Mouse (Mus musculus): ENCODE data around the gene Cfap73. TPM values are rescaled to one million over a fixed set of nuclear protein-coding genes. Genes with fewer than 3 reads are reported as not detected.

The Cfap73 gene
- polyA plus RNA-seq, 1 experiment from 2014 or later = not detected

DNA sequence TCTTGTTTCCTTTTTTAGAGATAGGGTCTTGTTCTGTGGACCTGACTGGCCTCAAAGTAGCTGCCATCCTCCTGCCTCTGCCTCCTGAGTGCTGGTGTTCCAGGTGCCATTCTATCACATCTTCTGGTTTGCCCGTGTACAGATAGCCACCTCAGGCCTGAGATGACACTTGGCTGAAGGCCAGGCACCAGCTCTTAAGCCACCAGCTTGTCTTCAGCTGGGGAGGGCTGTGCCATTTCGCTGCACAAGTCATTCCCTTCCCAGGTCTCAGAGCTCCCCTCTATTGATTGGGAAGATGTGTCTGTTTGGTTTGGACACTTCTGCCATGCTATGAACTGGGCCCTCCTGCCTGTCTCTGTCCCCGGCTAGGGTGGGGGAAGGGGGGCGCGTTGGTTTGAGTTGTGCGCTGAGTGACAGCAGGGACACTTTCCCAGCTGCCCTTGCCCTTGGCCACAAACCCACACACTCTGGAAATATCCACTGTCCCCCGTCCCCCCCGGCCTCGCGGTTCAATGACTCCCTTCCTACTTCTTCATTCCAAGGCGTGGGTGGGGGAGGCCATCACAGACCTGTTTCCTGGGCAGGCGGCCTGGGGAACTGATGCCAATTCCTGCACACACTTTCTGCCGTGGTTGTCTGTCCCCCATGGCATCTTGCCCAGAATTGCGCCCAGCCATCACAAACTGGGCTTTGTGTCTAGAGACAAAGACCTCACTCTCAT lies 9.5 kb upstream of the Cfap73 start:
- Histone ChIP-seq H3K4me2 (replicated peaks) (no peak overlapping the region), H3K27me3 (replicated peaks) (peaks cover 14% of the 10 kb centered on the region), H3K4me1 (replicated peaks) (peaks cover under 1% of the 10 kb centered on the region; the same call in 1 of the 2 replicates), H3K9me3 (no peaks in the 10 kb centered on the region), H3K4me3 (replicated peaks) (no peak overlapping the region), H3K9ac (no peak overlapping the region), H3K27ac (no peak overlapping the region), H3K36me3 (no peaks in the 10 kb centered on the region)
- WGBS = 74% methylated on average over 14 of the region's 14 CpGs
- ATAC-seq = no peak

- ATAC-seq = no peak
- Histone ChIP-seq H3K36me3 (no peaks in the 10 kb centered on the region), H3K4me3 (replicated peaks) (no peak overlapping the region), H3K4me1 (replicated peaks) (no peaks in the 10 kb centered on the region), H3K9me3 (no peaks in the 10 kb centered on the region), H3K27me3 (replicated peaks) (no peaks in the 10 kb centered on the region), H3K4me2 (replicated peaks) (no peak overlapping the region), H3K9ac (no peak overlapping the region), H3K27ac (no peak overlapping the region)
- WGBS = 90% methylated on average over 7 of the region's 7 CpGs
These were observed 6.1 kb upstream of the Cfap73 start for GRCm38 (mm10) chr5:120640094-120640493.

DNA sequence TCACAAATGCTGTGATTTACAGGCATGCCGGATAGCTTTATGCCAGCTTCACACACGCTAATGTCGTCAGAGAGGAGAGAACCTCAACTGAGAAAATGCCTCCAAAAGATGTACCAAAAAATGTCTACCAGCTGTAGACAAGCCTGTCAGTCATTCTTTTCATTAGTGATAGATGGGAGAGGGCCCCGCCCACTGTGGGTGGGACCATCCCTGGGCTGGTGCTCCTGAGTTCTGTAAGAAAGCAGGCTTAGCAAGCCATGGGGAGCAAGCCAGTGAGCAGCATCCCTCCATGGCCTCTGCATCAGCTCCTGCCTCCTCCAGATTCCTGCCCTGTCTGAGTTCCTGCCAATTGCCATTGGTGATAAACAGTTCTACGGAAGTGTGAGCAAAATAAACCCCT lies 1.6 kb upstream of the Cfap73 start:
- Histone ChIP-seq H3K9ac (no peak overlapping the region), H3K27ac (no peak overlapping the region), H3K4me1 (replicated peaks) (0 out of 2 replicates have a peak, but pooled peaks cover 4% of the 10 kb centered on the region), H3K36me3 (no peaks in the 10 kb centered on the region), H3K4me3 (replicated peaks) (no peak overlapping the region), H3K27me3 (replicated peaks) (peaks cover 3% of the 10 kb centered on the region; the same call in 1 of the 2 replicates), H3K9me3 (no peaks in the 10 kb centered on the region), H3K4me2 (replicated peaks) (no peak overlapping the region)
- WGBS = 69% methylated on average over 5 of the region's 5 CpGs
- no peak for ATAC-seq

DNA sequence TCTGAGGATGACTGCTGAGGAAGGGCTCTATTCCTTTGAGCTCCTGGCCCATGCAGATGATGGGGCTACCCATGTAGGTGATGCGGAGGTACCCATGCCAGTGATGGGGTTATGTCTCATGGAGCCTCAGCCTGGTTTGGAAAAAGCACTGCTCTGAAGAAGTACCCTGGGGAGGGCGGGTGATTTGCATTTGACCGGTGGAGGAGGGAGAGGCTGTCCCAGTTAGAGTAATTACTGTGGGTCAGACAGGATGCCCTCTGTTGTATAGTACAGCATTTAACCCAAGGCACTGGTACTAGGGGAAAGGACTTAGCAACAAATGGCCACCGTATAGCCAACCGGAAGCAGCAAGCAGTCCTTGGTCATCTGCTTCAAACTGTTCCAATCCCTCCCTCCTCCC lies 825 bp upstream of the Cfap73 start:
- Histone ChIP-seq H3K9me3 (no peaks in the 10 kb centered on the region), H3K27ac (no peak overlapping the region), H3K4me1 (replicated peaks) (0 out of 2 replicates have a peak, but pooled peaks cover 4% of the 10 kb centered on the region), H3K27me3 (replicated peaks) (peaks cover 7% of the 10 kb centered on the region; the same call in 1 of the 2 replicates), H3K4me3 (replicated peaks) (no peak overlapping the region), H3K4me2 (replicated peaks) (no peak overlapping the region), H3K36me3 (no peaks in the 10 kb centered on the region), H3K9ac (no peak overlapping the region)
- 48% methylated on average over 5 of the region's 5 CpGs for WGBS
- no peak for ATAC-seq

DNA sequence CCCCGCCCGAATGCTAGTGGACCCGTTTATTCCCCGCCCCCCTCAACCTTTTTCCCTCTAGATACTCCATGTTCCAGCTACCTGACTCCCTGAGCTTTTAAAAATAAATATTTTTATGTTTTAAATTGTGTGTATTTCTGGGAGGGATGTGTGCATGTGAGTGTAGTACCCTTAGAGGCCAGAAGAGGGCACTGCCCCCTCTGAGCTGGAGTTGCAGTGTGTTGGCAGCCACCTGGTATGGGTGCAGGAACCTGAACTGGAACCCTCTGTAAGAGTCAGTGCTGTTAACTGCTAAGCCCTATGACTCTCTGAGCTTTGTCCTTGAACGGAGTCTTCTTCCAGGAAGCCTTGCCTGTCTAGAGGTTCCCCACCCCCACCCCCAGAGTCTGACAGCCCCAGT lies 2.1 kb downstream of the Cfap73 start:
- Histone ChIP-seq H3K9me3 (no peaks in the 10 kb centered on the region), H3K27me3 (replicated peaks) (peaks cover 7% of the 10 kb centered on the region; the same call in 1 of the 2 replicates), H3K4me3 (replicated peaks) (no peak overlapping the region), H3K4me2 (replicated peaks) (no peak overlapping the region), H3K36me3 (peaks cover 8% of the 10 kb centered on the region; the same call in 1 of the 2 replicates), H3K9ac (no peak overlapping the region), H3K4me1 (replicated peaks) (0 out of 2 replicates have a peak, but pooled peaks cover 6% of the 10 kb centered on the region), H3K27ac (no peak overlapping the region)
- no peak for ATAC-seq
- 92% methylated on average over 5 of the region's 5 CpGs for WGBS

GRCm38 (mm10) chr5:120631128-120631527 lies 2.9 kb downstream of the Cfap73 start:
- 8% methylated on average over 29 of the region's 29 CpGs for WGBS
- Histone ChIP-seq H3K4me2 (replicated peaks) (peak overlapping the region; percentile 42), H3K4me1 (replicated peaks) (0 out of 2 replicates have a peak, but pooled peaks cover 6% of the 10 kb centered on the region), H3K4me3 (replicated peaks) (no peak overlapping the region), H3K9me3 (no peaks in the 10 kb centered on the region), H3K36me3 (peaks cover 11% of the 10 kb centered on the region; the same call in 1 of the 2 replicates), H3K27me3 (replicated peaks) (peaks cover 7% of the 10 kb centered on the region; the same call in 1 of the 2 replicates), H3K27ac (no peak overlapping the region), H3K9ac (no peak overlapping the region)
- ATAC-seq = no peak

DNA sequence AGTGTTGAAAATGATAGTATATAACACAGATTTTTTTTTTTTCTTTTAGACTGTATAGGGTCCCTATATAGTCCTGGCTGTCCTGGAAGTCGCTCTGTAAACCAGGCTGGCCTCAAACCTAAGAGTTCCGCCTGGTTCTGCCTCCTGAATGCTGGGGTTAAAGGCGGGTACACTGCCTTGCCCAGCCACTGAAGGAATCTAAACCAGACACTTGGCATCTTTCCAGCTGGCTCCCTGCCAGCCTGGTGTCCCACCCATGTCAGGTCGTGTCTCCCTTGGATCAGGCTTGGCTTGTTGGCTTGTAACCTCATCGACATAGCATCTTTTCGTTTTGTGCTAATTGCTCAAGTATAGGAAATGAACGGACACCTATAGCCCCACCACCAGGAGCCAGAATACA lies 5.4 kb downstream of the Cfap73 start:
- peaks cover 7% of the 10 kb centered on the region; the same call in 1 of the 2 replicates for H3K27me3 ChIP-seq (replicated peaks)
- H3K9ac ChIP-seq = no peak overlapping the region
- peaks cover 31% of the 10 kb centered on the region for H3K36me3 ChIP-seq
- H3K4me1 ChIP-seq (replicated peaks) = 0 out of 2 replicates have a peak, but pooled peaks cover 6% of the 10 kb centered on the region
- H3K9me3 ChIP-seq = no peaks in the 10 kb centered on the region
- H3K4me2 ChIP-seq (replicated peaks) = no peak overlapping the region
- 0 out of 2 replicates have a peak, but pooled peaks have one; percentile 11 for ATAC-seq
- no peak overlapping the region for H3K27ac ChIP-seq
- no peak overlapping the region for H3K4me3 ChIP-seq (replicated peaks)
- 53% methylated on average over 7 of the region's 7 CpGs for WGBS

- no peak overlapping the region for H3K4me3 ChIP-seq (replicated peaks)
- ATAC-seq = no peak
- H3K4me1 ChIP-seq (replicated peaks) = 0 out of 2 replicates have a peak, but pooled peaks cover 6% of the 10 kb centered on the region
These were observed 6.3 kb downstream of the Cfap73 start for GRCm38 (mm10) chr5:120627515-120628300.

DNA sequence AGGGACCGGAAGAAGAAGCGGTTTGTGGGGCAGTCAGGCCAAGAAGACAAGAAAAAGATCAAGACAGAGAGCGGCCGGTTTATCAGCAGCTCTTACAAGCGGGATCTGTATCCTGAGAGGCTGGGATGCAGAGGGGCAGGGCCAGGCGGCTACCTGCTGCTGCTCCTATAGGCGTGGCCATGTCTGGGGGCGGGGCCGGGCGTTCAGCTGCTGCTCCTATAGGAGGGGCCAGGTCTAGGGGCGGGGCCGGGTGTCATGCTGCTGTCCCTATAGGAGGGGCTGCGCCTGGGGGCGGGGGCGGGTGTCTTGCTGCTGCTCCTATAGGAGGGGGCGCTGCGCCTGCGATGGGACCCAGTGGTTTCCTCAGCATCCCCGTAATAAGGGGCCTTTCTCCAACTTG lies 7.6 kb downstream of the Cfap73 start:
- Histone ChIP-seq H3K27ac (no peak overlapping the region), H3K9ac (no peak overlapping the region), H3K36me3 (peaks cover 49% of the 10 kb centered on the region), H3K9me3 (no peaks in the 10 kb centered on the region), H3K4me1 (replicated peaks) (peaks cover 6% of the 10 kb centered on the region; the same call in 1 of the 2 replicates), H3K27me3 (replicated peaks) (0 out of 2 replicates have a peak, but pooled peaks cover 4% of the 10 kb centered on the region), H3K4me3 (replicated peaks) (no peak overlapping the region), H3K4me2 (replicated peaks) (no peak overlapping the region)
- WGBS = 47% methylated on average over 17 of the region's 19 CpGs
- ATAC-seq = peak; percentile 62

More at GRCm38 (mm10) chr5:120627515-120628300, 6.3 kb downstream of the Cfap73 start:
- Histone ChIP-seq H3K4me2 (replicated peaks) (no peak overlapping the region), H3K9ac (no peak overlapping the region), H3K27ac (no peak overlapping the region), H3K27me3 (replicated peaks) (peaks cover 7% of the 10 kb centered on the region; the same call in 1 of the 2 replicates), H3K36me3 (peaks cover 39% of the 10 kb centered on the region), H3K9me3 (no peaks in the 10 kb centered on the region)
- WGBS = 90% methylated on average over 15 of the region's 15 CpGs

DNA sequence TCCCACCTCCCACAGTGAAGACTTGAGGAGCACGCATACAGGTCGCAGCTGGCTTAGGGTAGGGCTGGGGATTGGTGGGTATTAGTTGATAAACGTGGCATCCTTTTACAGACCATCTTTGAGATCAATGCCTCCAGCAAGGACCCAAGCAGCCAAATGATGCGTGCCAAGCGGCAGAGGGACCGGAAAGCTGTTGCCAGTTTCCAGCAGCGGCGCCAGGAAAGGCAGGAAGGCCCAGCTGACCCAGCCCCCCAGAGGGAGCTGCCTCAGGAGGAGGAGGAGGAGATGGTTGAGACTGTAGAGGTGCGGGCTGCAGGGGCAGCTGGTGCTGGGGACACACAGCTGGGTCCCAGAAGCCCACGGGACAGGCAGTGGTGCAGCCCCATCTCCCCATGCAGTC lies 9.6 kb downstream of the Cfap73 start:
- no peak overlapping the region for H3K9ac ChIP-seq
- H3K4me2 ChIP-seq (replicated peaks) = no peak overlapping the region
- no peak for ATAC-seq
- H3K9me3 ChIP-seq = no peaks in the 10 kb centered on the region
- peaks cover 2% of the 10 kb centered on the region; the same call in 1 of the 2 replicates for H3K4me1 ChIP-seq (replicated peaks)
- H3K27me3 ChIP-seq (replicated peaks) = no peaks in the 10 kb centered on the region
- 89% methylated on average over 10 of the region's 10 CpGs for WGBS
- H3K4me3 ChIP-seq (replicated peaks) = no peak overlapping the region
- H3K27ac ChIP-seq = no peak overlapping the region
- H3K36me3 ChIP-seq = peaks cover 63% of the 10 kb centered on the region

GRCm38 (mm10) chr5:120622198-120622851 lies 11.7 kb downstream of the Cfap73 start:
- no peak overlapping the region for H3K27ac ChIP-seq
- no peaks in the 10 kb centered on the region; the same call in 1 of the 2 replicates for H3K4me1 ChIP-seq (replicated peaks)
- no peaks in the 10 kb centered on the region for H3K9me3 ChIP-seq
- no peak overlapping the region for H3K9ac ChIP-seq
- no peak overlapping the region for H3K4me2 ChIP-seq (replicated peaks)
- WGBS = 70% methylated on average over 5 of the region's 5 CpGs
- H3K27me3 ChIP-seq (replicated peaks) = no peaks in the 10 kb centered on the region
- peaks cover 71% of the 10 kb centered on the region for H3K36me3 ChIP-seq
- ATAC-seq = no peak
- no peak overlapping the region for H3K4me3 ChIP-seq (replicated peaks)

GRCm38 (mm10) chr5:120621846-120622197 lies 12.2 kb downstream of the Cfap73 start:
- Histone ChIP-seq H3K9me3 (no peaks in the 10 kb centered on the region), H3K4me2 (replicated peaks) (no peak overlapping the region), H3K27me3 (replicated peaks) (no peaks in the 10 kb centered on the region), H3K36me3 (peaks cover 68% of the 10 kb centered on the region), H3K4me1 (replicated peaks) (no peaks in the 10 kb centered on the region; the same call in 1 of the 2 replicates), H3K4me3 (replicated peaks) (no peak overlapping the region), H3K9ac (no peak overlapping the region), H3K27ac (no peak overlapping the region)
- ATAC-seq = no peak
- 89% methylated on average over 10 of the region's 10 CpGs for WGBS
